In the genomic region with DNA sequence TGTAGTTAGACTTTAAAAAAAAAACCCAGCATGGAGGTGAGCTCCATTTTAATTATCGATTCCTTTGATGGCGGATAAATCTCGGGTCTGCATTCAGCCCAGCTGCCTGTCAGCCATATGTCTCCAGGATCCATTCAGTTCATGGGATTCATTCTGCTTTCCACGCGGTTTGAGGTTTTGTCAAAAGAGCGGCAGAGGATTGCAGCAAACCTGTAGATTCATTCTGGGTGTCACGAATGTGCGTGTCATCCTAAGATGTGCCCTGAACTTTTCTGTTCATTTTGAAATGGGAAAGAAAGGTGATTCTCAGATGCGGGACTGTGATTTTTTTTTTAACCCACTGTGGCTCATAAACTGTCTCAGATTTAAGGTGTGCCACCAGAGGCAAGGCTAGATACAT, we compare ENCODE assay signal across 9 mouse cellular contexts.
DNase-seq lines count a peak whose midpoint lies in the region; ATAC-seq and TF ChIP-seq lines count a peak whose summit lies in the region.
"Had no signal": no experiment of that assay in that cellular context is flagged by ENCODE, and none has a peak within 500 bp of the region (broad histone marks: within the 10 kb centered on the region; RNA-seq: fewer than 3 reads in every experiment).

No protein-coding gene starts in this region.

- no peak for TF ChIP-seq EP300 in liver, postnatal 0 days (IDR thresholded peaks at IDR 0.05; ENCODE audit: low read depth)

- no peaks in the 10 kb centered on the region for H3K36me3 ChIP-seq in heart, embryonic 11.5 days (ENCODE audit: control insufficient read depth, insufficient read depth, low read length)
- H3K36me3 ChIP-seq in heart, embryonic 15.5 days: no peaks in the 10 kb centered on the region
- no peaks in the 10 kb centered on the region for H3K36me3 ChIP-seq in liver, postnatal 0 days (replicated peaks; ENCODE audit: insufficient read depth, low read length)
- H3K36me3 ChIP-seq: G1E had no signal

- no peaks in the 10 kb centered on the region for H3K27me3 ChIP-seq in heart, embryonic 11.5 days (ENCODE audit: control insufficient read depth, insufficient read depth, low read length)
- no peaks in the 10 kb centered on the region for H3K27me3 ChIP-seq in heart, embryonic 15.5 days
- H3K27me3 ChIP-seq in liver, postnatal 0 days (ENCODE audit: insufficient read depth, low read length): no peaks in the 10 kb centered on the region

- 40% methylated on average over 9 of the region's 9 CpGs for WGBS in heart, embryonic 11.5 days (ENCODE audit: insufficient replicate concordance)
- WGBS in heart, embryonic 15.5 days: 37% methylated on average over 9 of the region's 9 CpGs
- 71% methylated on average over 9 of the region's 9 CpGs for WGBS in liver, postnatal 0 days (ENCODE audit: insufficient replicate concordance)

- H3K9ac ChIP-seq in heart, embryonic 11.5 days (ENCODE audit: low read depth, low read length): peak overlapping the region; percentile 80
- peak overlapping the region; percentile 69 for H3K9ac ChIP-seq in heart, embryonic 15.5 days
- no peak overlapping the region for H3K9ac ChIP-seq in liver, postnatal 0 days (replicated peaks)

- H3K4me3 ChIP-seq in heart, embryonic 11.5 days (ENCODE audit: low read depth, low read length): peak overlapping the region; percentile 62
- H3K4me3 ChIP-seq in heart, embryonic 15.5 days: peak overlapping the region; percentile 58
- 0 out of 2 replicates have a peak overlapping the region, but pooled peaks have one; percentile 40 for H3K4me3 ChIP-seq in liver, postnatal 0 days (ENCODE audit: low read depth, low read length)

- no peak for TF ChIP-seq CTCF in liver, postnatal 0 days (IDR thresholded peaks at IDR 0.05; ENCODE audit: low read depth)

- H3K4me2 ChIP-seq in heart, embryonic 11.5 days: peak overlapping the region; percentile 70
- H3K4me2 ChIP-seq in heart, embryonic 15.5 days: peak overlapping the region; percentile 62
- peak overlapping the region; percentile 68 for H3K4me2 ChIP-seq in liver, postnatal 0 days (ENCODE audit: low read depth, low read length)

- H3K27ac ChIP-seq in heart, embryonic 11.5 days (ENCODE audit: low read depth, low read length): peak overlapping the region; percentile 92
- peak overlapping the region; percentile 89 for H3K27ac ChIP-seq in heart, embryonic 15.5 days
- no peak overlapping the region for H3K27ac ChIP-seq in liver, postnatal 0 days (ENCODE audit: low read depth)

- no peaks in the 10 kb centered on the region for H3K4me1 ChIP-seq in heart, embryonic 11.5 days (ENCODE audit: control insufficient read depth, insufficient read depth, low read length)
- peaks cover 11% of the 10 kb centered on the region for H3K4me1 ChIP-seq in heart, embryonic 15.5 days (replicated peaks)
- peaks cover 3% of the 10 kb centered on the region; the same call in 1 of the 2 replicates for H3K4me1 ChIP-seq in liver, postnatal 0 days (ENCODE audit: insufficient read depth)

- no peak for ATAC-seq in heart, embryonic 11.5 days (replicated peaks; ENCODE audit: insufficient number of reproducible peaks, low FRiP score, low TSS enrichment)
- no peak for ATAC-seq in heart, embryonic 15.5 days (replicated peaks; ENCODE audit: insufficient number of reproducible peaks, insufficient read depth, low FRiP score, low read depth)
- ATAC-seq in liver, postnatal 0 days: no peak
- no peak for ATAC-seq in megakaryocyte-erythroid progenitor cell, adult 5-6 weeks (replicated peaks; ENCODE audit: low FRiP score, low TSS enrichment, poor library complexity, severe bottlenecking)

- no peaks in the 10 kb centered on the region for H3K9me3 ChIP-seq in heart, embryonic 11.5 days (replicated peaks; ENCODE audit: control insufficient read depth, low read length)
- H3K9me3 ChIP-seq in heart, embryonic 15.5 days (replicated peaks): no peaks in the 10 kb centered on the region
- no peaks in the 10 kb centered on the region for H3K9me3 ChIP-seq in liver, postnatal 0 days (ENCODE audit: low read length)

- no peak for DNase-seq in heart, adult 9 months (ENCODE audit: low spot score in 2 of 2)
- peak; percentile 51 for DNase-seq in NIH3T3 (ENCODE audit: low read depth)
- DNase-seq in liver, postnatal 0 days: no peak
- DNase-seq in frontal cortex, postnatal 10 days (ENCODE audit: low spot score in 2 of 2): no peak
- DNase-seq in kidney, adult 8-10 months: no peak
